Mouse (Mus musculus) G1E (cell line): ENCODE results near the gene Hsd17b1.

ENCODE experiments used
- CTCF ChIP-seq: IDR thresholded peaks from 2 replicates; pipeline ENCODE4 v1.5.1; 2012; ENCODE audit warnings: low read depth, low read length, inconsistent platforms, mixed read lengths
- GATA1 ChIP-seq: IDR thresholded peaks from 2 replicates; pipeline ENCODE4 v1.6.1; 2012; ENCODE audit warnings: borderline replicate concordance, low read length, inconsistent platforms, mixed read lengths
- GATA2 ChIP-seq: IDR thresholded peaks from 2 replicates; pipeline ENCODE4 v1.6.1; 2012; ENCODE audit warnings: low read depth, low read length, inconsistent platforms, borderline replicate concordance
- POLR2AphosphoS5 ChIP-seq: IDR thresholded peaks from 2 replicates; pipeline ENCODE4 v1.6.1; 2012; ENCODE audit warnings: low read depth, low read length, inconsistent platforms; ENCODE audit not compliant: insufficient replicate concordance
- TAL1 ChIP-seq: conservative IDR thresholded peaks from 2 replicates; pipeline ENCODE4 v1.6.1; 2012; ENCODE audit warnings: low read depth, low read length, inconsistent platforms, mixed read lengths

- TF ChIP-seq POLR2AphosphoS5 (no peak), CTCF (no peak), GATA2 (no peak), TAL1 (no peak), GATA1 (no peak)
These were observed 27.1 kb upstream of the Hsd17b1 start for GRCm38 (mm10) chr11:101051051-101051493.
